8 mouse cellular contexts compared by ENCODE assay signal in the genomic region with DNA sequence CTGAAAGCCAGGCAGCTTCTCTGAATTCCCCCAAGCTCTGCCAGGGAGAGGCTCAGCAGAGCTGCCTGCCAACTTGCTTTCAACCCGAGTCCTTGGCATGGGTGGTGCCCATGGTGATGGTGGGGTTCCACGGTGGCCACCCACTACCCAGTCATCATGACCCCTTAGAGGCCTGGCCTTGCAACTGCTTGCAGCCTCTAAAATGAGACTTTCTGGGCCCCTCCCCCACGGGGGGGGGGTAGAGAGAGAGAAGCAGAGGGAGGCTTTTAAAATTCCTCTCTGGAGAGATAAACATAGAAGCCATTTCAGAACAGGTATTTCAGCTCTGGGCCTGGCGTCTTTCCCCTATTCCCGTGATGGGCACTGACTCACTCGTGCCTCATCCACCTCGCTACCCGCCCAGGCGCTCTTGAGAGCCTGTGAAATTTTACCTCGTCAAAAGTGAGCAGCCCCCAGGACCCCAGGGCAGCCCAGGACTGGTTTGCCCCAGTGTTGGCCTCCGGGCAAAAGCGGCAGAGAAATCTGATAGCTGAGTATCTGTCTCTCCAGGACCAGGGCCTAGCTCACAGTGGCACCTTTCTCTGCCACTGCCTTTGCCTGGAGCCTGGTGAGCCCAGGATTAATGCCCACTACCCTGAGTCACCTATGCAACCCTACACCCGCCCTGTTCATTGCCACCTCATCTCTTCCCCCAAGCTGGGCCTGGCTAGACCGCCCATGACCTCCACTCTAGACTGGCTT. TPM values are rescaled to one million over a fixed set of nuclear protein-coding genes. Genes with fewer than 3 reads are reported as not detected.
A peak's percentile ranks its signal among the peaks of the same experiment; 100 is the strongest.
DNase-seq lines count a peak whose midpoint lies in the region; ATAC-seq and TF ChIP-seq lines count a peak whose summit lies in the region.

No protein-coding gene starts in this region.

- no peaks in the 10 kb centered on the region for H3K36me3 ChIP-seq in forebrain, embryonic 10.5 days (replicated peaks)
- no peaks in the 10 kb centered on the region for H3K36me3 ChIP-seq in forebrain, postnatal 0 days (ENCODE audit: insufficient read depth)
- no peaks in the 10 kb centered on the region for H3K36me3 ChIP-seq in limb, embryonic 11.5 days (ENCODE audit: control insufficient read depth, insufficient read depth, low read length)
- H3K36me3 ChIP-seq in neural tube, embryonic 13.5 days, result no peaks in the 10 kb centered on the region

- 56% methylated on average over 14 of the region's 14 CpGs for WGBS in forebrain, embryonic 10.5 days
- WGBS in forebrain, postnatal 0 days, result 56% methylated on average over 14 of the region's 14 CpGs
- 19% methylated on average over 14 of the region's 14 CpGs for WGBS in limb, embryonic 11.5 days
- 61% methylated on average over 14 of the region's 14 CpGs for WGBS in neural tube, embryonic 13.5 days

- no peak overlapping the region for H3K9ac ChIP-seq in forebrain, postnatal 0 days
- H3K9ac ChIP-seq in limb, embryonic 11.5 days (ENCODE audit: low read length), result peak overlapping the region; percentile 53
- peak overlapping the region; percentile 72 for H3K9ac ChIP-seq in neural tube, embryonic 13.5 days

- intact Hi-C loops in heart, postnatal 14 days (cut with DNase I), result no loop called here

- H3K4me3 ChIP-seq in forebrain, embryonic 10.5 days, result peak overlapping the region; percentile 61
- no peak overlapping the region for H3K4me3 ChIP-seq in forebrain, postnatal 0 days (ENCODE audit: low read depth, low read length)
- peak overlapping the region; percentile 57 for H3K4me3 ChIP-seq in limb, embryonic 11.5 days (ENCODE audit: low read depth, low read length)
- H3K4me3 ChIP-seq in neural tube, embryonic 13.5 days, result peak overlapping the region; percentile 49

- H3K4me2 ChIP-seq in forebrain, postnatal 0 days (ENCODE audit: low read depth), result no peak overlapping the region
- peak overlapping the region; percentile 95 for H3K4me2 ChIP-seq in limb, embryonic 11.5 days (ENCODE audit: low read depth, severe bottlenecking)
- peak overlapping the region; percentile 94 for H3K4me2 ChIP-seq in neural tube, embryonic 13.5 days

- H3K27ac ChIP-seq in forebrain, embryonic 10.5 days, result peak overlapping the region; percentile 66
- no peak overlapping the region for H3K27ac ChIP-seq in forebrain, postnatal 0 days (ENCODE audit: low read depth, low read length)
- H3K27ac ChIP-seq in limb, embryonic 11.5 days (replicated peaks; ENCODE audit: low read depth, low read length), result peak overlapping the region; percentile 33; the same call in 1 of the 2 replicates
- peak overlapping the region; percentile 54; the same call in 1 of the 2 replicates for H3K27ac ChIP-seq in neural tube, embryonic 13.5 days (replicated peaks)

- no peak for TF ChIP-seq CTCF in forebrain, postnatal 0 days (IDR thresholded peaks at IDR 0.05; ENCODE audit: low read depth)

- no peak for DNase-seq in forebrain, embryonic 10.5 days (ENCODE audit: extremely low spot score, low spot score)
- DNase-seq in forebrain, postnatal 0 days, result no peak
- peak; percentile 32 to 40 for DNase-seq in cerebellum, postnatal 14 days
- peak; percentile 34 to 69 for DNase-seq in heart, postnatal 14 days
- DNase-seq in limb, embryonic 11.5 days (ENCODE audit: low spot score), result peak; percentile 37
- DNase-seq in retina, embryonic 14.5 days (ENCODE audit: low spot score), result no peak
- no peak for DNase-seq in spleen, postnatal 4 days (ENCODE audit: low spot score in 2 of 2)

- ATAC-seq in forebrain, postnatal 0 days, result no peak
- ATAC-seq in limb, embryonic 11.5 days (ENCODE audit: insufficient number of reproducible peaks, low FRiP score, low TSS enrichment, low read depth), result no peak
- ATAC-seq in neural tube, embryonic 13.5 days (ENCODE audit: low read depth), result no peak

- no peaks in the 10 kb centered on the region for H3K9me3 ChIP-seq in forebrain, embryonic 10.5 days
- H3K9me3 ChIP-seq in forebrain, postnatal 0 days (ENCODE audit: low read length), result no peaks in the 10 kb centered on the region
- no peaks in the 10 kb centered on the region for H3K9me3 ChIP-seq in limb, embryonic 11.5 days (ENCODE audit: control insufficient read depth, low read length)
- H3K9me3 ChIP-seq in neural tube, embryonic 13.5 days, result no peaks in the 10 kb centered on the region

- H3K27me3 ChIP-seq in forebrain, embryonic 10.5 days (ENCODE audit: poor library complexity, severe bottlenecking), result peaks cover 75% of the 10 kb centered on the region
- no peaks in the 10 kb centered on the region for H3K27me3 ChIP-seq in forebrain, postnatal 0 days (ENCODE audit: insufficient read depth, low read length)
- 0 out of 2 replicates have a peak, but pooled peaks cover 6% of the 10 kb centered on the region for H3K27me3 ChIP-seq in limb, embryonic 11.5 days (ENCODE audit: control insufficient read depth, insufficient read depth, low read length)
- H3K27me3 ChIP-seq in neural tube, embryonic 13.5 days, result peaks cover 48% of the 10 kb centered on the region

- peaks cover 58% of the 10 kb centered on the region for H3K4me1 ChIP-seq in forebrain, embryonic 10.5 days
- H3K4me1 ChIP-seq in forebrain, postnatal 0 days (ENCODE audit: insufficient read depth), result 0 out of 2 replicates have a peak, but pooled peaks cover 9% of the 10 kb centered on the region
- peaks cover 44% of the 10 kb centered on the region for H3K4me1 ChIP-seq in limb, embryonic 11.5 days (ENCODE audit: control insufficient read depth, insufficient read depth, low read length)
- H3K4me1 ChIP-seq in neural tube, embryonic 13.5 days (replicated peaks), result peaks cover 54% of the 10 kb centered on the region

RNA-seq across cellular contexts. Expression of a gene that starts 3.5 kb away (rescaled TPM):
- polyA plus RNA-seq in forebrain, embryonic 10.5 days (2016; fragmentation: Nextera tagmentation; extraction: Ambion mirVana), result 12.9 and 13.2 TPM in 2 replicates
- total RNA-seq in forebrain, postnatal 0 days (2014; rRNA removed), result 5.5 and 8.4 TPM in 2 replicates
- polyA plus RNA-seq in forebrain, postnatal 0 days (2015; fragmentation: Nextera tagmentation; extraction: Ambion mirVana), result 10.8 and 11.1 TPM in 2 replicates
- total RNA-seq in heart, postnatal 14 days (2021), result 10 to 100 TPM; 32.4 to 34.0 TPM
- polyA plus RNA-seq in limb, embryonic 11.5 days (2014; fragmentation: Nextera tagmentation; extraction: Ambion mirVana), result 42.4 and 47.7 TPM in 2 replicates
- 12.5 and 14.5 TPM in 2 replicates for polyA plus RNA-seq in neural tube, embryonic 13.5 days (2015; fragmentation: Nextera tagmentation; extraction: Ambion mirVana)

RNA-seq across cellular contexts. Expression of a gene that starts 7.1 kb away (rescaled TPM):
- 25.1 and 26.0 TPM in 2 replicates for polyA plus RNA-seq in forebrain, embryonic 10.5 days (2016; fragmentation: Nextera tagmentation; extraction: Ambion mirVana)
- 22.1 and 26.7 TPM in 2 replicates for total RNA-seq in forebrain, postnatal 0 days (2014; rRNA removed)
- 34.8 and 36.8 TPM in 2 replicates for polyA plus RNA-seq in forebrain, postnatal 0 days (2015; fragmentation: Nextera tagmentation; extraction: Ambion mirVana)
- total RNA-seq in heart, postnatal 14 days (2021), result 10 to 100 TPM; 20.6 to 22.7 TPM
- polyA plus RNA-seq in limb, embryonic 11.5 days (2014; fragmentation: Nextera tagmentation; extraction: Ambion mirVana), result 46.4 and 47.2 TPM in 2 replicates
- polyA plus RNA-seq in neural tube, embryonic 13.5 days (2015; fragmentation: Nextera tagmentation; extraction: Ambion mirVana), result 44.0 and 45.5 TPM in 2 replicates

RNA-seq across cellular contexts. Expression of a gene that starts 18.3 kb away (rescaled TPM):
- 76.7 and 78.6 TPM in 2 replicates for polyA plus RNA-seq in forebrain, embryonic 10.5 days (2016; fragmentation: Nextera tagmentation; extraction: Ambion mirVana)
- 66.7 and 160 TPM in 2 replicates for total RNA-seq in forebrain, postnatal 0 days (2014; rRNA removed)
- 74.9 and 96.8 TPM in 2 replicates for polyA plus RNA-seq in forebrain, postnatal 0 days (2015; fragmentation: Nextera tagmentation; extraction: Ambion mirVana)
- 10 to 100 TPM; 47.6 to 58.7 TPM for total RNA-seq in heart, postnatal 14 days (2021)
- 93.3 and 106 TPM in 2 replicates for polyA plus RNA-seq in limb, embryonic 11.5 days (2014; fragmentation: Nextera tagmentation; extraction: Ambion mirVana)
- 76.9 and 81.4 TPM in 2 replicates for polyA plus RNA-seq in neural tube, embryonic 13.5 days (2015; fragmentation: Nextera tagmentation; extraction: Ambion mirVana)

RNA-seq across cellular contexts. Expression of a gene that starts 31.3 kb away (rescaled TPM):
- 4.4 and 5.4 TPM in 2 replicates for polyA plus RNA-seq in forebrain, embryonic 10.5 days (2016; fragmentation: Nextera tagmentation; extraction: Ambion mirVana)
- total RNA-seq in forebrain, postnatal 0 days (2014; rRNA removed), result 83.0 and 98.3 TPM in 2 replicates
- 56.0 and 63.5 TPM in 2 replicates for polyA plus RNA-seq in forebrain, postnatal 0 days (2015; fragmentation: Nextera tagmentation; extraction: Ambion mirVana)
- total RNA-seq in heart, postnatal 14 days (2021), result under 1 TPM; 0.68 to 0.76 TPM
- 4.0 and 5.5 TPM in 2 replicates for polyA plus RNA-seq in limb, embryonic 11.5 days (2014; fragmentation: Nextera tagmentation; extraction: Ambion mirVana)
- 55.8 and 55.9 TPM in 2 replicates for polyA plus RNA-seq in neural tube, embryonic 13.5 days (2015; fragmentation: Nextera tagmentation; extraction: Ambion mirVana)

RNA-seq across cellular contexts. Expression of a gene that starts 31.7 kb away (rescaled TPM):
- 260 and 275 TPM in 2 replicates for polyA plus RNA-seq in forebrain, embryonic 10.5 days (2016; fragmentation: Nextera tagmentation; extraction: Ambion mirVana)
- 67.0 and 68.1 TPM in 2 replicates for total RNA-seq in forebrain, postnatal 0 days (2014; rRNA removed)
- polyA plus RNA-seq in forebrain, postnatal 0 days (2015; fragmentation: Nextera tagmentation; extraction: Ambion mirVana), result 221 and 244 TPM in 2 replicates
- 10 to 100 TPM; 71.9 to 72.8 TPM for total RNA-seq in heart, postnatal 14 days (2021)
- polyA plus RNA-seq in limb, embryonic 11.5 days (2014; fragmentation: Nextera tagmentation; extraction: Ambion mirVana), result 272 and 295 TPM in 2 replicates
- polyA plus RNA-seq in neural tube, embryonic 13.5 days (2015; fragmentation: Nextera tagmentation; extraction: Ambion mirVana), result 248 and 258 TPM in 2 replicates

Comparison
In these comparisons a context has a peak if more than half of its experiments do, and no peak if none do; other contexts are left out.
1. DNase-seq: peak in cerebellum, postnatal 14 days (2 of 2), heart, postnatal 14 days (2 of 2) and limb, embryonic 11.5 days (single experiment); none in forebrain, embryonic 10.5 days (single experiment), forebrain, postnatal 0 days (single experiment), retina, embryonic 14.5 days (single experiment) and spleen, postnatal 4 days (0 of 2).